Mouse (Mus musculus) cerebellum, adult 11-12 months (tissue): ENCODE results near the gene Stx5a.
A peak's percentile ranks its signal among the peaks of the same experiment; 100 is the strongest.

ENCODE experiments used
- DNase-seq: peaks from one replicate; pipeline ENCODE4 v3.0.0; 2022

The Stx5a gene

DNA sequence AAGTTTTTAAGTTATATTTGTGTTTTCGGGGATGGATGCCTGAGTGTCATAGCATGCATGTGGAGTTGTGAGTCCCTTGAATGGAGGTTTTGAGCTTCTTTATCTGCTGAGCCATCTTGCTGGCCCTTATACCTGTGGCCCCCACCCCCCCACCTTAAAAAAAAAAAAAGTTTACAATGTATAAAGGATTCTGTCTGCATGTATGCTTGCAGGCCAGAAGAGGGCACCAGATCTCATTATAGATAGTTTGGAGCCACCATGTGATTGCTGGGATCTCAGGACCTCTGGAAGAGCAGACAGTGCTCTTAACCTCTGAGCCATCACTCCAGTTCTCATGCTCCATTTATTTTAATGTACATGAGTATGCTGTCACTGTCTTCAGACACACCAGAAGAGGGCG, 6.2 kb downstream of the Stx5a start:
- no peak for DNase-seq

DNA sequence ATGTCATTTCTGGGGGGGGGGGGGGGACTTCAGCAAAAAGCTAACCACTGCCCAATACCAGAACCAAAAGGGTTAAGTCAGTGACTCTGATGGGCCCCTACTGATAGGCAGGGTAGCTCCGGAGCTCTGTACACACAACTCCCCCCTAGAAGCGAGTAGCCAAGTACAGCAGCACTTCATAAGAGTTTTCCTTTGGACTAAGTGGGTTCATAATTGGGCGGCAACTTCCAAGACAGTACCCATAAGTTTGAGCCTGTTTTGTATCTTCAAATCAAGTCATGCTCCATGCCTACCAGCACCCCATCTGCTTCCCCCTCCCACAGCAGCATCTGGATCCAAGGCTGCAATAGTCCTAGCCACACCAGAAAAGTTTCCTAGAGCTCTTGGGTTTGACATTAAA, 14.4 kb downstream of the Stx5a start:
- DNase-seq: no peak

GRCm38 (mm10) chr19:8756635-8757387, 15.6 kb downstream of the Stx5a start, which contains the start of gene Nxf1:
Gene Nxf1 (plus strand): TSS chr19:8757073.
- DNase-seq: peak; percentile 87

DNA sequence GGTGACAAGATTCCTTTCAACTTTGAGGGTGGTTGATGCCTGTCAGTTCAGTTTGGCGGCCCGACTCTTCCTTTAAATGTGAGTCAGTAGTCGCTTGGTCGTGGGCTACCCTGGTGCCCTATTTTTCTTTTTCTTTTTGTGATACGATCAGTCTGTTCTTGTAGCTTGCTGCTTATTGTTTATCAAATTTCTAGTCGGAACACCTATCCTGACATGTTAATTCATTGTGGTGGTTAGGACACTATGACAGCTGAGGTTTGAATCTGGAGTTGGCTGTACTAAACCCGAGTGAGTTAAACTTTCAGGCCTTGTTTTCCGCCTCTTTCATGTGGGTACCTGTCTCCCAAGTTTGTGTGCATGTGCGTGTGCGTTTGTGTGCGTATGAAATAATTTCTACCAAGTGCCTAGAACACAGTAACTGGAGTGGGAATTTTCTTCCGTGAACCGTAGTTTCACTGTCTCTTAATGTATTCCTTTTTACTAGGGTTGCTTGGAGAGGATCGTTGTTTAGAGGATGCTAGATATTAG, 16.3 kb downstream of the Stx5a start:
- DNase-seq: no peak

- no peak for DNase-seq
Measured at GRCm38 (mm10) chr19:8758899-8759298, 17.7 kb downstream of the Stx5a start.

DNA sequence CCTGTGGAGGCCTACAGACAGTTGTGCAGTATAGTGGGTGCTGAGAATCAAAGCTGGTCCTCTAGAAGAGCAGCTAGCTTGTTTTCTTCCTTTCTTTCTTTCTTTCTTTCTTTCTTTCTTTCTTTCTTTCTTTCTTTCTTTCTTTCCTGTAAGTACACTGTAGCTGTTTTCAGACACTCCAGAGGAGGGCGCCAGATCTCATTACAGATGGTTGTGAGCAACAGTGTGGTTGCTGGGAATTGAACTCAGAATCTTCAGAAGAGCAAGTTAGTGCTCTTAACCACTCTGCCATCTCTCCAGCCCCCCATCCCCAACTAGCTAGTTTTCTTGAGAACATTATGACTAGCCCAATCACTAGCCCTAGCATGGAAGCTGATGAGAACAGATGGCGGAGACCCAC, 19.5 kb downstream of the Stx5a start:
- no peak for DNase-seq

- DNase-seq: no peak
Measured at GRCm38 (mm10) chr19:8763276-8763675, 22.1 kb downstream of the Stx5a start.

- DNase-seq: no peak
Measured at GRCm38 (mm10) chr19:8765562-8765961, 24.3 kb downstream of the Stx5a start.

DNA sequence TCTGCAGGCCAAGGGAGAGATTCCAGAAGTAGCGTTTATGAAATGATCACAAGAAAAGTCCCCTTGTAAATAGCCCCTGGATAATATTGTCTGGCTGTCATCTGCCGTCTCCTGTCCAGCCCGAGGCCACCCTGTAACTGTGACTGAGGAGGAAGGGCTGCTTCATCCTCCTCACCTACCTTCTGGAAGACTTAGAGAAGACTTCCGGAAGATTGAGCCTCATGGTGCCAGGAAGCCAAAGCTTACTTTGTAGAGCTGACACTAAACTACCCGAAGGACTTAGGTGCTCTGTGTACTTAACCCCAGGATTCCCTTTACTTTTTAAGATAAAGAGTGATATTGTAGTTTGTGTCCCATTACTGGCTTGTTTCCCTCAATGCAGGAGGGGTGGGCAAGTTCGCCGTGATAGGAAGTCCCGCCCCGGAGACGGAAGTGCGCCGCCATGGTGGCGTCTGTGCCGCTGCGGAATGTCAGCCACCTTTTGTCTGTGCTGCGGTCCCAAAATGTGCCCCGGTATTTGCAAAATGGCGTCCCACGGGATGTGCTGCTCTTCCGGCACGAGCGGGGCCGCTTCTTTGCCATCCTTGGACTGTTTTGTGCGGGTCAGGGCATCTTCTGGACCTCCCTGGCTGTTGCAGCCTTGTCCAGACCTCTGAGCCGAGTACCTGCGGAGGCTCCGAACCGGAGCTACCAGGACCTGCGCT, 29.5 kb downstream of the Stx5a start, which contains the start of gene Tmem223:
Tmem223 (plus strand) TSS at position 430 of the 704 bp plus-strand sequence.
- peak; percentile 77 for DNase-seq

DNA sequence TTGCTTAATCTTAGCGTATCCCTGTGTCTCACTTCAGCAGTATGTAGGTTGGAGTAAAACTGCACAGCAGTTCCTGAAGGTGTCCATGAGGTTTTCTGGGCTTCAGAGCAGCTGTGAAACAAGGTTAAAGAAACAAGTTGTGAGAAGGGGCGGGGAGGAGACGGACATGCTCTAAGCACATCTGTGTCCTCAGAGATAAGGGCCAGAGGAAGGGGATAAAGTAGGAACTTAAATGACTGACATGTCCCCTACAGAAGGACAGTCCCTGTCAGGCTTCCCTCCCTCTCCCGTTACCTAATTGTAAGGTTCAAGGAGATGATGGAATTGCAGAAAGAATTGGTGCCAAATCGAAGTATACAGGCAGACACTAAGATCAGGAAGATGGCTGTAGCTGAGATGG, 31.8 kb downstream of the Stx5a start:
- DNase-seq: no peak

GRCm38 (mm10) chr19:8773409-8773808, 32.2 kb downstream of the Stx5a start:
- no peak for DNase-seq

- peak; percentile 95 for DNase-seq
Measured at GRCm38 (mm10) chr19:8774086-8774835, 33.0 kb downstream of the Stx5a start, which contains the start of gene Tmem179b. Gene Tmem179b (minus strand): TSS chr19:8774467.

DNA sequence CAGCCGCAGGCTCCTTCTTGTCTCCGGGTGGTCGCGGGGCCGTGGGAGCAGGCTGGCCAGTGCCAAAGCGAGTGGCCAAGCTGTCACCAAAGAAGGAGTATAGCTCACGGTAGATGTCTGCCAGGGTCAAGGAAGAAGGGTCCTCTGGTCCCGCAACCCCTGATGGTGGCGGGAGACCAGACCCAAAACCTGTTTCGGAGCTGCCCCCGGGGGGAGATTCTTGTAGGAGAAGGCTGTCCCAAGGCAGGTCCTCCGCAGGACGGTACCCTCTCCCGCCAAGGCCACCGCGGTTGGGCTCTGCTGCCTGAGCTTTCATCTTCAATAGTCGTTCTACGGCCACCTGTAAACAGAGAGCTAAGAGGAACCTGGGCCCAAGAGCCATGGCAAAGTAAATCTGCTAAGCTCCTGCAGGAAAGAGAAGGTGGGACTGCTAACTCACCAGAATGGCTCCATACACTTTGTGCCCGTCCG, 33.8 kb downstream of the Stx5a start:
- DNase-seq: no peak

DNA sequence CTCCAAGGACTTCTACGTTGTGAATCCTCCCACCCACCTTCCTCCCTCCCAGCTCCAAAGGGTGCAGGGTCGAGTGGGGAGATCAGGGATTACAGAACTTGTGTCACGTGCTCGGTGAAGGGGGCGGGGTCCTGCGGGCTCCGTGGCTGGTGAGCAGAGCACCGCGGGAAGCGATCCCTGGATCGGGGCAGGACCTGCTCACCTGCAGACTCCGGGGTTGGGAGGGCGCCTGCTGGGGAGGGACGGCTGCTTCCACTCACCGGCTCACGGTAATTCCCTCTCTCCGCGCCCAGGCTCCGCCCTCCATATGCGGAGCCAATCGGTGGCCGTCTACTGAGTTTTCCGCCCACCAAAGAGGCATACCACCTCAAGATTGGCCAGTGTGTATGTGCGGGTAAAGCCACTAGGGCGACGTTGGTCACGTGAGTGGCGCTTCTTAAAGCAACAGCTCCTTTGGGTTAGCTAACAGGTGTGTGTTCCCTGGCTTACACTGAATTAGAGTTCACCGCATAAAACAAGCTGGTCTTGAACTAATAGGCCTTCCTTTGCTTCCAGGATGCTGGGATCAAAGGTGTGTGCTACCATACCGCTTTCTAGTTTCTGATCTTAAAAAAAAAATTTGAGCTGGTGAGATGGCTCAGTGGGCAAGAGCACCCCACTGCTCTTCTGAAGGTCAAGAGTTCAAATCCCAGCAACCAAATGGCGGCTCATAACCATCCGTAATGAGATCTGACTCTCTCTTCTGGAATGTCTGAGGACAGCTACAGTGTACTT, 45.0 kb downstream of the Stx5a start, which contains the start of gene Taf6l:
Taf6l (minus strand) TSS at position 410 of the 774 bp plus-strand sequence.
- DNase-seq: peak; percentile 94

- no peak for DNase-seq
Measured at GRCm38 (mm10) chr19:8788521-8788920, 47.3 kb downstream of the Stx5a start.

DNA sequence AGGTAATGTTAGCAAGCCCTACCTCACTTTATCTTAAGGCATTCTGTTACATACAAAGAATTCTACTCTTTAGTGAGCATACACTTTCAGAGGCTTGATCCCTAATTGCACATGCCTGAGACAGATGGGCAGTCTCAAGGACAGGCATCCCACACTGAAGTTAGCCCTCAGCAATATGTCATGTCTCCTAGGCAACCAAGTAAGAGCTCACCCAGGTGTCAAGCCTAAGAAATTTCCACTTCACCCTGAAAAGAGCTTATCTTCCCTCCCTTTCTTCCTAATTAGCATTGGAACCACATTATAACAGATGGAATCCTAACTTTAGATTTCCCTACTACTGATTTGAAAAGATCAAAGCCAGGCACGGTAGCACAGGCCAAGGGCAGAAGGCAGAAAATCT, 48.0 kb downstream of the Stx5a start:
- no peak for DNase-seq

- DNase-seq: no peak
Measured at GRCm38 (mm10) chr19:8790171-8790570, 49.0 kb downstream of the Stx5a start.

GRCm38 (mm10) chr19:8798264-8798946, 57.2 kb downstream of the Stx5a start, which contains the start of gene Polr2g:
Gene Polr2g (minus strand): TSS chr19:8798577.
- DNase-seq: peak; percentile 91

DNA sequence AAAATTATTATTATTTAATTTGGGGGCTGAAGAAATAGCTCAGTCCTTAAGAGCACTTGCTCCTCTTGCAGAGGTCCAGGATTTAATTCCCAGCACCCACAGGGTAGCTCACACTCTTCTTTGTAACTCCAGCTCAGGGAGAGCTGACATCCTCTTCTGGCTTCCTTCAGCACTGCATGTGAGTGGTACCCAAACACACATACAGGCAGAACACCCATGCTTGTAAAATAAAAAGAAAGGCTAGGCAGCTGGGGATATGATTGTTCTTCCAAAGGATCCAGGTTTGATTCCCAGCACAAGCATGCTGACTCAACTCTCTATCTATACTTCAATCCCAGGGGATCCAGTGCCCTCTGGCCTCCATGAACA, 57.7 kb downstream of the Stx5a start:
- DNase-seq: no peak

DNA sequence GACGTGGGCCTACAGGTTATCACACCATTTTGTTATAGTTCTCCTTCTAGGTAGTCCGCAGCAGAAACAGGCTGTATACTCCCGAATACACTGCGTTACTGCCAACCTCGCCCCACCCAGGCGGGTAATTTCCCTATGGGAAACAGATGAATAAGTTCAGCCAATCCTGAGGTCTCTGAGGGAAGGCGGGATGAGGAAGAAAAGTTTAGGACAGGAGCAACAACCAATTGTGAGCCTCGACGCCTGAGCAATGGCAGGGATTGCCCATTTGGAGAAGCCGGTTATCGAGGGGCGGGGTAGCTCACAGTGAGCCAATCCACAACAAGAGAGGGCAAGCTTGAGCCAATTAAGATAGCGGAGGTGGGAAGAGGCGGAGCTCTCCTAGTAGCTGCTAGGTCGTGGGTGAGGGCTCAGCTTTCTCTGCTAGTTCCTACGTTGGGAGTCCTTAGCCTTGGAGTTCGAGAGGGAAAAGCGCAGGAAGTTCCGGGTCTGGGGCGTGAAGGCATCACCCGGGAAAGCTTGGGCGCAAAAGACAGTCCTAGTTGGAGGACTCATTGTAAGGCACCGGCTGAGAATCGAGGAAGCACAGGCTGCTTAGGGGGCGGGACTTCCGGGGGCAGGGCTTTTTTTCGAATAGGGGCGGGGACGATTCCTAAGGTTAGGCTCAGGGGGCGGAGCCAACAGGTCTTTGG, 61.1 kb downstream of the Stx5a start, which contains the start of gene Zbtb3:
Zbtb3 (plus strand) TSS at position 426 of the 692 bp plus-strand sequence.
- peak; percentile 98 for DNase-seq
